Mouse (Mus musculus): ENCODE results near the gene Mtmr4.
A peak's percentile ranks its signal among the peaks of the same experiment; 100 is the strongest.

The Mtmr4 gene

DNA sequence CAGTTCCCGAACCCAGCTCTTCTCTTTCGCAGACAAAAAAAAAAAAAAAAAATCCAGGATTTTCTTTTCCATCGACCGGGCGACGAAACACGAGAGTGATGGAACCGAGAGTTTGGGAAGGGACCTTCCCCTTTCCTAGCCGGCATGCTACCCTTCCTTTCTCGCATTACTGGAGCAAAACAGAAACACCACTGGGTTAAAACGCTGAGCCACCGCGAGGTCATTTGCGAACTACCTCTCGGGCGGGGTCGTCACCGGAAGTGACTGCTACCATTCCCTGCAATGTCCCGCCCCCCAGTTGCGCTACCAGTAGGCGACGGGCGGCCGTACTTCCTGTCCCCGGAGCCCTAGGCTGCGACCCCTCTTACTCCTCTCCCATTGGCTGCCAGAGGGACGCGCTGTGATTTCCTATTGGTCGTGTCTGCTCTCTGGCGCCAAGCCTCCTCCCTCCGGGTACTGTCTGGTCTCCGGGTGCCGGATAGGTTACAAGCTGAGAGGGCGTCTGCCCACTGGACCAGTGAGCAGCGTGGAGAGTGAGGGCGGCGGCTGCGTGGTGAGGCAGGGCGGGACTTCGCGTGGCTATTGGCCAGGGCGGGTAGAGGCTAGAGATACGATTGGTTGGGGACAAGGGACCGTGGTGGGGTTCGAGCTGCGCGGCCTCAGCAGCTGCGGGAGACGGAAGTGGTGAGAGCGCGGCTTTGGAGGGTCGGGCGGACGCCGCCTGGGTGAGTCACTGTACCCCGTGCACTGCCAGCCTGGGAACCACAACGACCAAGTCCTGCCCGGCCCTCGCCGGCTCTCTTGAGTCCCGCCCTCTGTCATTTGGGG is at the start of gene Mtmr4:
TSS of gene Mtmr4 (plus strand) at position 637 of the 828 bp plus-strand sequence.
- peak; percentile 100 for DNase-seq

DNA sequence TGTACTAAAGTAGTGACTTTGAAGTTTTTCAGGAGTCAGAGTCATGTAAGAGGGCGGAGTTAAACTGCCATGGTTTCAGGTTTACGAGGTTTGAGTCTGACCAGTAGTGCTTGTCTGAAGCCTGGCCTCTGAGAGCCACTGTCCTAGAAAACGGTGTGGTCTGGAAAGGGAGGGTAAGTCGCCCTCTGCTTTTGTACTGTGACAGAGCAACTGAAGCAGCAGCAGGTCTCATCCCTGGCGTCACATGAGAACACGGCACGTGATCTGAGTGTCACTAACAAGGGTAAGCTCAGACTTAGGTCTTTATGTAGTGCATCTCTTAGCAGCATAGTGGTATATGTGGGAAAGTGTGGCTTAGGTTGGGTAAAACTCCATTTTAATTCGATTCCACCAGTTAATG is 49.7 kb upstream of the Mtmr4 start:
- DNase-seq, result peak; percentile 43

DNA sequence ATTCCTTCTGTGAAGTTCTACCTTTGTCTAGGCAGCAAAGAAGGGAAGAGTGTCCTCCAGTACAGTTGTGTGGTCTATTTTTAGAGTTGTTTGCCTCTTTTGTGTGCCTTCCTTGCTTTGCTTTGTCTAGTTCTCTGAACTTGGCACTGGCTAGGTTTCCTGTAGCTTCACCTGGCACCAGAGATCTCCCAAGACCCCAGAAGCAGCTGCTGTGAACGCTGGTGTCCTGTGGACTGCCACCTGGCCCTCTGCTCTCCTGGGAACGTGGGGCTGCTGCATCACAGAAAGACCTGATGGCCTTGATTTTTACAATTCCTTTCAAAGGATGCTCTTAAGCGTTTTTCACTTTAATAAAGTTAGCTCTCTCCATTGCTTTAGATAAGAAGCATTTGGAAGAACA is 49.1 kb upstream of the Mtmr4 start:
- peak; percentile 85 for DNase-seq

DNA sequence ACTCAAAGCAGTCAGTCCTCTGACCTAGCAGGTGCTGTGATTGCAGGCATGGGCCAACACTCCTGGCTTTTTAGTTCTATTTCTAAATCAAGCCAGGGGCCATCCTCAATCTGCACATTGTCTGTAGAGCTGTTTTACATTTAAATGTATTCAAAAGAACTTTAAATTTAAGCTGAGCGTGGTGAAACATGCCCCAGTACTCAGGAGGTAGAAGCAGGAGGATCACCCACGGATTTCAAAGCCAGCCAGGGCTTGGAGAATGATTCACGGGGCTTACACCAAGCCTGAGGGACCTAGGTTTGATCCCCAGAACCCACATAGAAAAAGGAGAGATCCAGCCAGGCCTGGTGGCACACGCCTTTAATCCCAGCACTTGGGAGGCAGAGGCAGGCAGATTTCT is 38.6 kb upstream of the Mtmr4 start:
- DNase-seq, result no peak

DNA sequence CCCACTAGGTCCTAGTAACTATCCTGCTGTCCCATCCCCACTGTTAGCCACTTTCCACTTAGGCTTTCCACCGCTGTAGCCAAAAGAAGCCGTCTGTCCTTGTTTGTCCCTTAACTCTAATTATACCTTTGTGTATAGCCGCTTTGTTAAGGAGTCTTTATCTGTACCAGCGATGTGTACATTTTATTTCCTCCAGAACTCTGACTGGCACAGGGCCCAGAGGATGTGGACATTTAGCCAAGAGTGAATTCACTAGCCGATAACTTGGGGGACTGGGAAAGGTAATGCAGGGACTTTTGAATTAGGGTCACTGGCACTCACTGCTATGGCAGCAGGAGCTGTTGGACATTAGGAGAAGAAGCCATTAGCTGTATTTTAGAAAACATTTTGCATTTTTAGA is 37.6 kb upstream of the Mtmr4 start:
- peak; percentile 89 for DNase-seq

DNA sequence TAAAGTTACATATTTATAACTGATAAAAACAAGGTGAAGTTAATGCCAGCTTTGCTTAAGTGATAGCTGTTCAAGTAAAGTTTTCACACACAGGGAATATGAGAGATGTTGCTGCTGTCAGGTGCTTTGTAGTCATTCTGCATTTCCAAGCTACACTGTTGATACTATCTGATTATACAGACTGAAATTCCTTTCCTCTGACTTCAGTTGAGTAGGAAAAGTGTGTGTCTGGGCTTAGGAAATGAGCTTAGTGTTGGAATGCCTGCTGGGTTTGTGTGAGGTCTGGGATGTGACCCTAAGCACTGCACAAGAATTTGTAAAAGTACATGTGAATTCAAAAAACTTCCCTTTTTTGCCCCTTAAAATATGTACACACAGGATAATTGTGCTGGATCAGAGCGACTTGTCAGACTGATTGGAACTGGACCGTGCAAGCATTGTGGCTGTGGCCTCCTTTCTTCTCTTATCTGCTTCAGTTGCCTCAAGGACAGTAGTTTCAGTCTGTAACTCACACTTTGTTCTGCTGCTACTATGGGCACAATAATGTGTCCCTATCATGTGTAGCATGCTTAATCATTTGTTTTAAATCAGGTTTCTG is 36.8 kb upstream of the Mtmr4 start:
- DNase-seq, result no peak

DNA sequence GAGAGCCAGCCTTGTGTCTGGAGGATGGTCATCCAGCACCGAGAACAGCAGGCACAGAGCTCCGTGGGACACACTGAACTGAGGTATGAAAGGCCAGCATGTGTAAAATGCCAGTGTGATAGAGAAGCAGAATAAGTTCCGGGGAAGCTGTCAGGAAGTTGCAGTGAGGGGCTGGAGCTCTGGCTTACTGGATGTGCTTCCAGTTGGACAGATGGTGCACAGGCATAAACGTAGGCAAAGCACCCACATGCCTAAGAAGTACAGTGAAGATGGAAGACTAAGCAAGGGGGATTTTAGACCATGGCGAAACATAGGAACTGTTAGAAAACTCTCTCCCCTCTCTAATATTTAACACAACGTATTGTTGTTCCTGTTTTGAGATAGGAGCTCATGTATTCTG is 30.8 kb upstream of the Mtmr4 start:
- no peak for DNase-seq

DNA sequence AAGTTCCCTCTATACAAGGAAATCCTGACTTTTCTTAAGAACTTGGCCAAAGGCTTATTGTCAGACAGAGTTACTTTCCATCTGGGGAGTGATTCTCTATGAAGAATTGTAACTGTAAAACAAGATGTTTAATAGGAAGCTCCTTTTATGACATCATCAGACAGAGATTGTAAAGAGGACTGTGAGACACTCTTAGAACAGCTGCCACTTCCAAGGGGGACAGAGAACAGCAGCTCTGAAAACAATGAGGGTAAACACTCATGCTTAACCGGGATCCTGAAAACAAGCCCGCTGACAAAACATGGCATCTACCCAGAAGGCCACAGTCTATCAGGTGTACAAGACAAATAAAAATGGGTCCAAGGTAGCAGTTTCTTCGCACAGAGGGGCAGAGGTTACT is 25.5 kb upstream of the Mtmr4 start, which contains the start of gene Gm11492:
TSS of gene Gm11492 (plus strand) at position 153 of the 400 bp plus-strand sequence.
- DNase-seq, result peak; percentile 89

DNA sequence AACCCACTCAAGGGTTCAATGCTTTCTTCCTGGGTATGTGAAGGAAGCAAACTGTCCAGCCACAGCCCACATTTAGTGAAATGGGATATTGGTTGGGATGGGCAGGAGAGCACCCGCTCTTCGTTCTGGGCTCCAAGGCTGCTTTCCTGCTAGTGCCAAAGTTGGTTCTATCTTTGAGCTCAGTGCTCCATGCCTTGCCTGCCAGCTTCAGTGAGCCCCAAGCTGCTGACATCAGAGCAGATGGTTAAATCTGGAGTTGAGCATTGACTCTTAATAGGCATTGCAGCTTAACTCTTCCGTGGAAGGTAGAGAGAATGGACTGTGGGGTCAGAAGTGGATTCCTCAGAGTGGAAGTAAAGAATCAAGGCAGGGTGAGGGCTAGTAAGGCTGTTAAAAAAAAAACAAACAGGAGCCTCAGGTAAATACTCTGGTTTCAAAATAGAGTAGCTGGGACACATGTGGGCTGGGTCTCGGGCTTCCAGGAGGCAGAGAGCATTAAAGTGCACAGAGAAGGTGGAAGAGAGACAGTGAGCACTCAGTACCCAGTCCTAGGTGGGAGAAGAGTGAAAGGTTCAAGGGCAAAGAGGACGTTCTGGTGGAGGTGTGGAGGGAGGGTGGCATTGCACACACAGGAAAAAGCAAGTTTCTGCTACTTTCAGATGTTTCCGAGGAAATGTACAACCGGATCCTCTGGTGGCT is 23.6 kb upstream of the Mtmr4 start, which contains the start of gene Sept4:
TSS of gene Sept4 (plus strand) at position 649 of the 699 bp plus-strand sequence.
- DNase-seq, result peak; percentile 83

DNA sequence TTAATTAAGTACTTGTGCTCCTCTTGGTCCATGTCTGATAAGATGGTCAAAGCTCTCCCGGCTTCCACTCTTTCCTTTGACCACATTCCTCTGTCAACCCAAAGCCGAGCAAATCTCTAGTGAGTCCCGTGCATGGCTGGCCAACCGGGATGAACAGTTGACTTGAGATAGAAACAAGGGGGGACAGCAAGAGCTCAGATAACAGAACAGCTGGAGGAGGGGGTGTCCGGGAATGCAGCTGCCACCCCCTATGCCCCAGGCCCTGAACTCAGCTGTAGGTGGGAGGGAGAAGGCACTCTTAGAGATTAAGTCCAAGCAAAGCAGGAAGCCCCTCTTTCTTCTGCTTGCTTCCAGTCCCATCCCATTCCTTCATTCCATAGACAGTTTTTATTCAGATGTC is 21.2 kb upstream of the Mtmr4 start:
- peak; percentile 85 for DNase-seq

DNA sequence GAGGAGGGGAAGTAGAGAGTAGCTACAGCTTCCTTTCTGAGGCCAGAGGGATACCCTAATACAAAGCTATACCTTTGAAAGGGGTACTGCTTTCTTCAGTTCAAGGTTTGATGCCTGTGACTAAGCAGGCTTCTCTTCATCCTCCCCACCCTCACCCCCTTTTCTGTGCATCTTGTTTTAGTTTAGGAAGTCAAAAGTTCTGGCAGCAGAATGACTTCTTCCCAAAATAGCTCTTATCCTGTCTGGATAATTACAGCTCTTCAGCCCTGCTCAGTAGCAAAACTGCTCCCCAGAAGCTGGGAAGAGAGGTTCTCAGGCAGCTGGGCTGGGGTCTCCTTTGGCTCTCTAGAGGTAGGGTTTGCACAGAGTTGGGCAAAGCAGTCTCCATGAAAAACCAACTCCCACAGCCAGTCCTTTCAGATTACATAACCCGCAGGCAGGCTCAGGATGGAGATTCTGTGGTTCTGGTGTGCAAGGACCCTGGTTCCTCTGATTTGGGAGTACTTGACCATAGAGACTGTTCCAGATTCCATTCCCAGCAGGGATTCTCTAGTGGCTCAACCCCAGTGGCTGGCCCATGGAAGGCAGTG is 20.5 kb upstream of the Mtmr4 start:
- peak; percentile 93 for DNase-seq

DNA sequence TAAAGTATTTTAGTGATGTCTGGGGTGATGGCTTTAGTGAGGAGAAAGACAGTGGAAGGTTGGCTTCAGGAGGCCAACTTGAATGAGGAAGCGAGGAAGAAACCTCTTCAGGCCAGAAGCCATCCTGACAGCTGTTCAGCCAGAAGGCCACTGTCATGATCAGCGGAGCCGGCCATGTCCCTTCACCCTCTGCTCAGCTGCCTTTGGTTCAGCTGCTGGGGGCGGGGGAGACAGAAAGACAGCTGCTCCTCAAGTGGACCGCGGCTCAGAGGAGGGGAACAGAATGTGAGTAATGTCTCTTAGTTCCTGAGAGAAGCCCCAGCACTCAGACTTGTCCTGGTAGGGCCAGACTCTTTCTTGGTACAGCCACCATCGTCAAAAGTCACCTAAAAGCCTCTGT is 18.2 kb upstream of the Mtmr4 start:
- DNase-seq, result peak; percentile 89

DNA sequence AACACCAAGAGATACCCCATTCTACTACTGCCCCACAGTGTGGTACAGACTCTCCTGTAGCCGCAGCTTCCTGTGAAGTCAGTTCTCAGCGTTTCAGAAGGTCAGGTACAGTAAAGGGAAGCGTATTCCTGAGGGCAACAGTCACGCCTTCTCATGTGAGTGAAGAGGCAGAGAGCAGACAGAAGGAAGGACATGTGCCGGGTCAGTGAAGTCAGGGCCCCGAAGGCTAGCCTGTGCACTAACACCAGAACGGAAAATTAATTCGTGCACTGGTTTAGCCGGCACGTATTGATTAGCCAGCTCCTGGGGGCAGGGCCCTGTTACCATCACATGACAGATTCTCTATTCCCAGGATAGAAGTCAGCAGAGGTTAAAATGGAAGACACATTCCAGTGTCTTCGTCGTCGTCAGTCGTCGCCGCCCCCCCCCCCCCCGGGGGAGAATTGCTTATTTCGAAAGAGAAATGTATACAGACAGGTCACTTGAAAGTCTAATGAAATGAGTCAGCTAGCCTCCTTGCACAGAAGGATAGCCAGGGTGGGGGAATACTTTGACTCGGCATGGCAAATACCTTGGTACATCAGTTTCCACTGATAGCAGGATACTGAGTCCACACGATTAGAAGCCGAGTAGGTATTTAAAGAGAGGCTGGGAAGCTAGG is 17.3 kb upstream of the Mtmr4 start:
- DNase-seq, result peak; percentile 85

DNA sequence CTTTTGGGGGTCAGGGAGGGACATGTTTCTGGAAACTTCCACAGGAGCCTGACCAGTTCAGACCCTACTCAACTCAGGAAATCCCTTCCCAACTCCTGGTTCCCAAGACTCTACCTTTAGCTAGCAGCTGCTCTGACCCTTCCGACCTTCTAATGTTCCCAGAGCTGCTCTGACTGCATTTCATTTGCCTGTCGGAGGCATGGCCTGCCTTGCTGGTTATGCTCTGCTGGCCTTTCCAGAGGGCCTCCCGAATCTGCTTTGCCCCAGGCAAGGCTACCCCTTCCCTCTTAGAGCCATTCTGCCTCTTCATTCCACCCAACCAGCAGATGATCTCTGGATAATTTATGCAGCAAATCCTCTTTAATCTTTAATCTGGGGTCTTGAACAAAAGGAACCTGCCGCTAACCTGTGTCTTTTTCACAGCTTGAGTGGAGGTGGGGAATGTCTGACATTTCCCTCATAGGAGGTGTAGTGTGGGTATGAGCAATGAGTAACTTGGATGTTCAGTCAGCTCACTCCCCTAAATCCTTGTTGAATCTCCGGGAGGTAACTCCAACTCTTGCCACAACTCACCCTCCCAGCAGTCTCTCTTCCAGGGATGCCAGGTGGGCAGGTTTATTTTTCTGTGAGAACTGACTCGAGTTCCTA is 14.2 kb upstream of the Mtmr4 start:
- peak; percentile 89 for DNase-seq

DNA sequence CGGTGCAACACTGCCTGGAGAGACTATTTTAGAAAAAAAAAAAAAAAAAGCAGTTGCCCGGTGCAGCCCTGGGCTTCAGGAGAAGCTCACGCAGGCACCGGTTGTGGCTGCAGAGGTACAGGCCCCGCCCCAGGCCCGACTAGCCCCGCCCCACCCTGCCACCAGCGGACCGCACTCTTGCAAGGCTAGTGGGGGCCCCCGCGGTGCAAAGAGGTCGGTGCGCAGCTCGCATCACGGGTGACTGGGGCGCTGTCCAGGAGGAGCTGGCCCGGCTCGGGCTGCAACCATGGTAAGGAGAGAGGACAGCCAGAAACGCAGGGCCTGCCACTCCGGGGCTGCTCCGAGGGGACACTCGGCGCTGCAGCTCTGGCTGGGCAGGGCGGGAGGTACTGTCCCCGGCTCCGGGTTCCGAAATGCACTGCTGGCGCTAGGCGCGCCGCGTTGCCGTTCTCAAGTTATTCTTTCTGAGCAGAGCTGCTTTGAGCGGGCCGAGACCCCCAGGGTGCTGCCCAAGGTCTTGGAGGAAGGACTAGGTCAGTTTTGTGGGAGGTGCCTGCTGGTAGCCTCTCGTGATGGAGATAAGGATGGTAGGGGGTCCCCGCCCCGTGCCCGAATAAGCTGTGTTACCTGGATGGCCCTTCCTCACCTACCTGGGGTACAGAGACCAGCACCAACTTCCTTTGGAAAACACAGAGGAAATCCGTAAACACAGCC is 13.6 kb upstream of the Mtmr4 start:
- DNase-seq, result peak; percentile 99

DNA sequence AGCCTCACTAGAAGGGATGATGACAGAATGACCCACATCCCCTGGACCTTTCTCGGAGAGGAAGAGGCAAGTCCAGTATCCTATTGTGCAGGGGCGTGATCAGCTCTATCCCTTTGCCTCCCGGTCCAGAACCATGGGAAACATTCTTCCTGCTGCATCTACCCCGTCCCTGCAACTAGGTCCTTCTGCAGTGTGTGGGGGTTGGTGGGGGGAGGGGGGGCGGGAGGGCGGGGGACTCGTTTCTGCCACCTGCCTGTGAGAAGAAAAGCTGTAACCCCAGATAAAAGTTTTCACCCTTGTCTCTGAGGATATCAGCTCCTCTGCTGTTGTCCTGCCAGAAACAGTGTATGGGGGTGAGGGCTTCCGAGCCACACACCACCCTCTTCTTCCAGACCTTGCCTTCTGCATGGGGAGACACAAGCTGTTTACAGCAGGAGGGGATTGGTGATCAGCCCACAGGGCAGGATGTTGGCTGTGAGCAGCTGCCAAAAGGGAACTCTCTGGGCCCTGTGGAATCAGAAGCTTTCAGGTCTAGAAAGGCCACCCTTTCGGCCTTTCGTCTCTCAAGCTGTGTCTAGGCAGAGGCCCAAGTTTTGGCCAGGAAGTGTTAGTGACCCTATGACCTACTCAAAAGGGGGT is 12.9 kb upstream of the Mtmr4 start:
- DNase-seq, result peak; percentile 98

DNA sequence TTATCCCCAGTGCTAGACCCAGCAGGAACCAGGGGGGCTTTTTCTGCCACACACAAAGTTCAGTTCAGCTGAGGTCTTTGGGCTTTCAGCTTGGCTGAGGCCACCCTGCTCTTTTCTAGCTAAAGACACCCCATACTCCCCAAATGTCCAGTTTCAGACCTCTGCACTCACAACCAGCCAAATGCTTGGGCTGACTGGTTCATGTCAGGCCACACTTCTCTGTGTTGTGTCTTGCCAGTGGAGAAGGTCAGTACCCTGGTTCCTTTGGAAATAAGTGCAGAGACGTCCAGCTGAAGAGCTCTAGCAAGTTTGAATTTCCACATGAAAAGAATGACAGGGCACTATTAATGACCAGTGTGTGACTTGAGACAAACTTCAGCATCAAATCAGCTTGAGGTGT is 12.2 kb upstream of the Mtmr4 start:
- no peak for DNase-seq

DNA sequence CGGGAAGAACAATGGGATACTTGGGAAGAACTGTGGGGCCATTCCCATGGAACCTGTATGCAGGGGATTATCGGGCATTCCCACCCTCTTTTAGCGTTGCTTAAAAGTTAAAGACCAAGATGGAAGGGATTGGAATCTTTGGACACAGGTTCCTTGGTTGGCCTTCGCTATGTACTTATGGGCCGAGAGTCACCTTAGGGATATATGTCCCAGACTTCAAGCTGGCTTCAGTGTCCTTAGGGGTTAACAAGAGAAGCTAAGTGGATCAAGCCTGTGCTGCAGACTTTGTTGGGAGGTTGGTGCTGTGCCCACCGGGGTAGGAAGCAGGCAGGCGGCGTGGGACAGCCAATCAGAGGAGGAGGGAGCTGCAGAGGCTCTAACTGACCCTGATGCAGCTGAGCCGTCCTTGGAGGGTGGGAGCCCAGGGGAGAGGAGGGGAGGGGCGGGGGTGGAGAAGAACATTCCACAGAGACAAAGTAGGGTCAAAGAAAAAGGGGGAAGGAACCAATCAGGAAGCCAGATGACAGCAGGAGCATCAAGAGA is 11.3 kb upstream of the Mtmr4 start:
- DNase-seq, result peak; percentile 92

DNA sequence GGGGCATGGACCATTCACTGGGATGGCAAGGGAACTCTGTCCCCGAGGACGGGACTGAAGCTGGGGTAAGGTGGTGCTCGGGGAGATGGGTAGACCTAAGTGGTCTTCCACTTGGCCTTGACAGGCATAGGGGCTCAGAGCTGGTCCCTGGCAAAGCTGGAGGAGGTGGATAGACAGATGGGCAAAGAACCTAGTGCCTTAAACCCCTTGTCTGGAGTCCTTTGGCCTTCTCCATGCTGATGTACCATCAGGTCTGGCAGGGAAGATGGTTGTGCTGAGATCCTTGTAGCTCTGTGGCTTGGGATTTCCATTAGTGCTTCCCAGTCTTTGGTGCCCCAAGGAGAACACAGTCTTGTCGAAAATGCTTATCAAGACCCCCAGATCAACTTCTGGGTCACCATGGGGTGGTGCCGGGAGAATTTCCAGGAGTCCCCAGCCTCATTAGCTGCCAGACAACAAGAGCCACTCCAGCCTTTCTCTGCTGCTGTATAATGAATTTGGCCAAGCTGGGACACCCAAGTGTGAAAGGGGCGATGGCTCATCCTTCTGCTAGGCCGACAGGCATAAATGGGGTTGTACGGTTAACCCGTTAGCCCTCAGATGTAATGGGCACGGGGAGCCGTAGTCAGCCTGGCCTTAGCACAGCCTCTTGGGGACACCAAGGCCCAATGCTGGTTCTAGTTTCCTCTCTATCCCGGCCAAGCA is 10.6 kb upstream of the Mtmr4 start:
- peak; percentile 92 for DNase-seq
